In genomic region chr3:103904705-103905104, GRCm38 (mm10) we compare ENCODE assay signal across 7 mouse cellular contexts. TPM values are rescaled to one million over a fixed set of nuclear protein-coding genes. Genes with fewer than 3 reads are reported as not detected.
DNase-seq lines count a peak whose midpoint lies in the region; ATAC-seq and TF ChIP-seq lines count a peak whose summit lies in the region.

No protein-coding gene starts in this region.

- H3K4me3 ChIP-seq in ES-E14 (ENCODE audit: insufficient read depth in 1 of 2, low read depth in 1 of 2, low read length in 2 of 2, poor library complexity in 1 of 2, severe bottlenecking in 1 of 2): no peak overlapping the region
- H3K4me3 ChIP-seq in small intestine, adult 2 months (ENCODE audit: low read depth, low read length): no peak overlapping the region
- no peak overlapping the region for H3K4me3 ChIP-seq in midbrain, embryonic 14.5 days (replicated peaks; ENCODE audit: low read depth, low read length)

- no peak overlapping the region for H3K9ac ChIP-seq in ES-E14 (ENCODE audit: insufficient read depth, low read depth, low read length, poor library complexity, severe bottlenecking)
- H3K9ac ChIP-seq in midbrain, embryonic 14.5 days (replicated peaks; ENCODE audit: low read length): no peak overlapping the region

- no peaks in the 10 kb centered on the region for H3K9me3 ChIP-seq in ES-E14 (ENCODE audit: control insufficient read depth, insufficient read depth, low read depth, low read length)
- no peaks in the 10 kb centered on the region for H3K9me3 ChIP-seq in midbrain, embryonic 14.5 days (ENCODE audit: control insufficient read depth, low read length)

- 90% methylated on average over 1 of the region's 1 CpGs for WGBS in small intestine, adult 2 months
- 79% methylated on average over 1 of the region's 1 CpGs for WGBS in midbrain, embryonic 14.5 days

- in situ Hi-C loops in ES-E14 (cut with MboI; ENCODE audit: low sequenced_read_pairs in 2 of 2, unreplicated experiment in 2 of 2): no loop called here

- no peaks in the 10 kb centered on the region for H3K4me1 ChIP-seq in ES-E14 (ENCODE audit: control insufficient read depth in 2 of 2, insufficient read depth in 2 of 2, low read length in 2 of 2, poor library complexity in 1 of 2)
- H3K4me1 ChIP-seq in small intestine, adult 2 months (ENCODE audit: control insufficient read depth, insufficient read depth, insufficient read length, low read length): no peaks in the 10 kb centered on the region
- H3K4me1 ChIP-seq in midbrain, embryonic 14.5 days (ENCODE audit: control insufficient read depth, insufficient read depth, low read length): no peaks in the 10 kb centered on the region

- TF ChIP-seq CTCF in small intestine, adult 2 months (IDR thresholded peaks at IDR 0.05; ENCODE audit: extremely low read depth, insufficient read length, insufficient replicate concordance, low read depth, low read length): peak; percentile 58; the same call in 1 of the 2 replicates

- H3K27me3 ChIP-seq in small intestine, adult 2 months (ENCODE audit: control insufficient read depth, insufficient read depth, low read length): no peaks in the 10 kb centered on the region
- no peaks in the 10 kb centered on the region for H3K27me3 ChIP-seq in midbrain, embryonic 14.5 days (ENCODE audit: control insufficient read depth, insufficient read depth, low read length)

- DNase-seq in kidney, adult 9 months: peak; percentile 55
- DNase-seq in kidney, postnatal 14 days: no peak
- DNase-seq in ES-E14 (ENCODE audit: low read depth, low spot score): no peak
- peak; percentile 41 for DNase-seq in c-Kit-positive CD71-negative TER-119-negative erythroid progenitor cells, embryonic 14.5 days (ENCODE audit: low read depth)
- DNase-seq in midbrain, embryonic 14.5 days: no peak

- no peaks in the 10 kb centered on the region for H3K36me3 ChIP-seq in ES-E14 (ENCODE audit: control insufficient read depth, insufficient read depth, low read length, poor library complexity, severe bottlenecking)
- H3K36me3 ChIP-seq in small intestine, adult 2 months (ENCODE audit: control insufficient read depth, insufficient read depth, low read length): peaks cover 19% of the 10 kb centered on the region
- no peaks in the 10 kb centered on the region for H3K36me3 ChIP-seq in midbrain, embryonic 14.5 days (ENCODE audit: control insufficient read depth, insufficient read depth, low read length)

- H3K4me2 ChIP-seq in midbrain, embryonic 14.5 days (ENCODE audit: low read length): no peak overlapping the region

- no peak overlapping the region for H3K27ac ChIP-seq in ES-E14 (ENCODE audit: insufficient read depth, low read depth, low read length, poor library complexity, severe bottlenecking)
- no peak overlapping the region for H3K27ac ChIP-seq in small intestine, adult 2 months (ENCODE audit: insufficient read depth, low read depth, low read length)
- H3K27ac ChIP-seq in midbrain, embryonic 14.5 days (replicated peaks; ENCODE audit: low read depth, low read length): no peak overlapping the region

- ATAC-seq in inflammation-experienced regulatory T-cells, adult 6 months: peak; percentile 27
- ATAC-seq in midbrain, embryonic 14.5 days (ENCODE audit: low FRiP score, low TSS enrichment): no peak

- TF ChIP-seq POLR2A in small intestine, adult 2 months (IDR thresholded peaks at IDR 0.05; ENCODE audit: low read depth, low read length): no peak

TF ChIP-seq in ES-E14, 5 proteins besides CTCF, POLR2A, EP300 and RAD21:
- TF ChIP-seq HCFC1 (IDR thresholded peaks at IDR 0.05; ENCODE audit: borderline replicate concordance, insufficient read depth, low read length) (no peak), CHD2 (IDR thresholded peaks at IDR 0.05; ENCODE audit: low read depth, low read length) (no peak), MAFK (IDR thresholded peaks at IDR 0.05; ENCODE audit: insufficient read depth, low read depth, low read length) (no peak), ZC3H11A (IDR thresholded peaks at IDR 0.05; ENCODE audit: borderline replicate concordance, low read depth, low read length) (0 out of 2 replicates have a peak, but pooled peaks have one; percentile 25)

RNA-seq across cellular contexts. Expression of gene Rsbn1, which starts 9.2 kb away (rescaled TPM):
- total RNA-seq in ES-E14 (2012; rRNA removed): 14.4 and 18.7 TPM in 2 replicates
- polyA plus RNA-seq in inflammation-experienced regulatory T-cells, adult 6 months (2017; shearing (Covaris generic)): 10 to 100 TPM; 10.5 to 11.8 (median 11.2) TPM
- polyA plus RNA-seq in small intestine, adult 2 months (2012; rRNA removed): 1.2 and 2.7 TPM in 2 replicates
- 29.3 and 29.5 TPM in 2 replicates for polyA plus RNA-seq in midbrain, embryonic 14.5 days (2014; fragmentation: Nextera tagmentation; extraction: Ambion mirVana)

RNA-seq across cellular contexts. Expression of gene Ptpn22, which starts 45.1 kb away (rescaled TPM):
- 0.22 and 0.37 TPM in 2 replicates for total RNA-seq in ES-E14 (2012; rRNA removed)
- polyA plus RNA-seq in inflammation-experienced regulatory T-cells, adult 6 months (2017; shearing (Covaris generic)): 100 to 1,000 TPM; 410 to 567 (median 415) TPM
- 1.5 and 6.3 TPM in 2 replicates for polyA plus RNA-seq in small intestine, adult 2 months (2012; rRNA removed)
- polyA plus RNA-seq in midbrain, embryonic 14.5 days (2014; fragmentation: Nextera tagmentation; extraction: Ambion mirVana): 0.26 TPM in 2 replicates

Comparison
In these comparisons a context has a peak if more than half of its experiments do, and no peak if none do; other contexts are left out.
1. DNase-seq: peak in kidney, adult 9 months (single experiment) and c-Kit-positive CD71-negative TER-119-negative erythroid progenitor cells, embryonic 14.5 days (single experiment); none in kidney, postnatal 14 days (single experiment), ES-E14 (single experiment) and midbrain, embryonic 14.5 days (single experiment).
2. RNA of gene Ptpn22, which starts 45.1 kb away (polyA plus RNA-seq): 410 to 567 TPM in inflammation-experienced regulatory T-cells, adult 6 months; 1.5 to 6.3 TPM in small intestine, adult 2 months and 0.26 TPM in midbrain, embryonic 14.5 days; every median in the first group is over 10 times any median in the second.